Mouse (Mus musculus): ENCODE measurements at regions not wholly inside any gene's neighbourhood (a gene's known extent, or its start where the extent isn't known, plus 50 kb on each side); places are given as distances from the start of the nearest gene placed in this dataset.

DNA sequence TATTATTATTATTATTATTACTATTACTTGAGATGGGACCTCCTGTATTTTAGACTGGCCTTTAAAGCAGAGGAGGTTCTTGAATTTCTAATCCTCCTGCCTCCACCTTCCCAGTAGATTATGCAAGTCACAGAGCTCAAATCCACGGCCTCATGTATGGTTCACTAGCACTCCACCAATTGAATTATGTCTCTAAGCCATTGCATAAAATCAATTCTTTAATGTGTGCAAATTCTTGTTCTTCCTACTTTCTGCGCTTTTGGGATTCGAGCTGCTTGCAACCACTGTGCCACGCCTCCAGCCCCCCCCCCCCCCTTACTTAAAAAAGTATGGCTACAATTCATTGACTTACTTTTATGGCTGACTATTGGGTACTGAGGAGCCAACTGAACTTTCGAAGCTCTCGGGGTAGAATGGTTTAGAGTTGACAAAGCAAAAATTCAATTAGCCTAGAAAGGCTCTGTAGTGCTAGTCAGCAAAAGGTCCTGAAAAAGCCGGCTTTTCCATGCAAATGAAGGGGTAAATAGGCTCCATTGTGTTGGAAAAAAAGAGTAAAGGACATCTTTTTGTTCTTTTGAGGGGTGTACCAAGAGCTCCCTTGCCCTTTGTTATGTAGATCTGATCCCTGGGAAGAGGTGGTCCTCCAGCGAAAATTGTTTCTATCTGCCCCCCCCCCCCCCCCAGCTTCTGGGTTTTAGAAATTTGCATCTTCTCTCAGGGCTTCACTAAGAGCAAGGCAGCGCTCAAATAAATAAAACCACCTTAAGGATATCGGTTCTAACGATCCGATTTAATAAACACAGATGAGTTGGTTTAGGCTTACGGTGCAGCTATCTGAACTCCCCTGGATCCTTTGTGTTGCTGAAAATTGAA, 50.5 kb upstream of the Lrig1 start:
- TF ChIP-seq CTCF (IDR thresholded peaks at IDR 0.05; ENCODE audit: insufficient read depth, low read depth, low read length) (no peak), POLR2A (IDR thresholded peaks at IDR 0.05; ENCODE audit: insufficient read depth, low read depth, low read length) (no peak)
